Mouse (Mus musculus): ENCODE data around the gene Fam133b.

DNA sequence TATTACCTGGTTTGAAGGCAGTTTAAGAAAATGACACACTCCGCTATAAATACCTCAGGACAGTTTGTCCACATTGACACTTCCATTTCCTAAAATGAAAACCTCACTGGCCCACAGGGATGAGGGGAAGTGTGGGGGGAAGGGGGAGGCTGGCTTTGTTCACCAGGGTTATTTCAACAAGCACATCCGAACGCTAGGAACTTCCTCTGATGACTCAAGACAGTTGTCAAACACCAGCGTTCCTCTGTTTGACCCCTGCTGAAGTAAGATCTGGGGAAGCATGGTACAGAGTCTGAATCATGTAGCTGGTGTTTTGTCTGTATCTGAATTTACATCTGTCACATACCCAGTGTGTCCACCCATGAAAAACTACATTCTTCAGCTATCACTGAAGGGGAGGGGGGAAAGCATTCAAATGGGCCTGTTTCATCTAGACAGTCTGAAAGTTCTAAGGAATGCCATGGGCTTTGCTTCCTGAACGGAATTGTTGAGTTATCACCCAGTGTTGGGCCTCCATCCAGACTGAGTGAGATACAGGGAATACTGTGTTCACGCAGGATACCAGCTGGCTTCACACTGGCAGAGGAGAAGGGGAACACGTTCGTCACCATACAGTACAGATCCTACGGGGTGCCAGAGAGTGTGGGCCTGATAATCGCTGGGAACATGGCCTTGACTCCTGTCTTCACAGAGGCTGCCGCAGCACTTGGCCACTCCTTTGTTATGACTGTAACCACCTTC is 40.9 kb upstream of the Fam133b start:
- TF ChIP-seq CTCF (IDR thresholded peaks at IDR 0.05; ENCODE audit: control insufficient read depth, insufficient read depth, low read length): no peak
- TF ChIP-seq POLR2A (IDR thresholded peaks at IDR 0.05; ENCODE audit: borderline replicate concordance, control insufficient read depth, low read depth, low read length): no peak
